Mouse (Mus musculus) hindbrain, postnatal 0 days (tissue): ENCODE measurements around the gene Gpr156. TPM values are rescaled to one million over a fixed set of nuclear protein-coding genes. Genes with fewer than 3 reads are reported as not detected.
"Not testable (repeated sequence)": the region's sequence is repeated elsewhere in the genome, so short reads cannot be mapped to it uniquely, and the experiment has no call there.

ENCODE experiments used
- ATAC-seq: fragments of 200-750 bp; cut with Nextera tagmentation; 2 replicates; pipeline ENCODE4 v1.8.0; 2017; ENCODE audit warnings: mild to moderate bottlenecking, moderate TSS enrichment, moderate library complexity
- DNase-seq: peaks from one replicate; pipeline ENCODE4 v3.0.0-alpha.2; 2015; ENCODE audit warnings: low spot score
- H3K27ac ChIP-seq: fragments of 300-500 bp; sonication (generic); 2 replicates; pipeline ENCODE4 v1.5.1; 2014; ENCODE audit warnings: mild to moderate bottlenecking
- H3K27me3 ChIP-seq: fragments of 300-500 bp; sonication (generic); 2 replicates; pipeline ENCODE4 v1.6.1; 2014; ENCODE audit warnings: low read length, mixed read lengths; ENCODE audit not compliant: insufficient read depth
- H3K36me3 ChIP-seq: fragments of 300-500 bp; sonication (generic); 2 replicates; pipeline ENCODE4 v1.6.1; 2014; ENCODE audit warnings: low read length, mixed read lengths; ENCODE audit not compliant: insufficient read depth
- H3K4me1 ChIP-seq: fragments of 300-500 bp; sonication (generic); 2 replicates; pipeline ENCODE4 v1.6.1; 2014; ENCODE audit warnings: antibody characterized with exemption, low read length, mixed read lengths; ENCODE audit not compliant: insufficient read depth
- H3K4me2 ChIP-seq: fragments of 300-500 bp; sonication (generic); 2 replicates; pipeline ENCODE4 v1.6.1; 2014; ENCODE audit warnings: low read depth, mild to moderate bottlenecking, low read length, moderate library complexity, mixed read lengths
- H3K4me3 ChIP-seq: fragments of 300-500 bp; sonication (generic); 2 replicates; pipeline ENCODE4 v1.5.1; 2014; ENCODE audit warnings: low read length
- H3K9ac ChIP-seq: fragments of 300-500 bp; sonication (generic); replicated peaks from 2 replicates; pipeline ENCODE4 v1.6.1; 2014; ENCODE audit warnings: mild to moderate bottlenecking, low read length, moderate library complexity, mixed read lengths
- H3K9me3 ChIP-seq: fragments of 300-500 bp; sonication (generic); 2 replicates; pipeline ENCODE4 v1.6.1; 2016; ENCODE audit warnings: low read length, mixed read lengths
- CTCF ChIP-seq: IDR thresholded peaks from 2 replicates; pipeline ENCODE4 v1.5.1; 2016; ENCODE audit warnings: antibody characterized with exemption, control low read depth, low read depth
- WGBS: fragments of 180-500 bp; shearing (Covaris S2); extraction: QIAGEN DNeasy Blood & Tissue Kit; methylation state at CpG from one replicate; pipeline ENCODE4 v1.1.7; 2014; 5-methylcytosine and 5-hydroxymethylcytosine counted together
- polyA plus RNA-seq: library from polyadenylated mRNA; unstranded; fragments of >200 nt; fragmentation: Nextera tagmentation; extraction: Ambion mirVana; gene quantifications from 2 replicates; pipeline ENCODE4 v1.2.1, GENCODE M21; 2015
- total RNA-seq: library from RNA; depleted of rRNA; stranded (reverse); fragments of >200 nt; gene quantifications from 2 replicates; pipeline ENCODE4 v1.2.3, GENCODE M21; 2014

The Gpr156 gene
- total and polyA plus RNA-seq, 2 experiments from 2014 or later = 2.4 to 4.3 TPM

DNA sequence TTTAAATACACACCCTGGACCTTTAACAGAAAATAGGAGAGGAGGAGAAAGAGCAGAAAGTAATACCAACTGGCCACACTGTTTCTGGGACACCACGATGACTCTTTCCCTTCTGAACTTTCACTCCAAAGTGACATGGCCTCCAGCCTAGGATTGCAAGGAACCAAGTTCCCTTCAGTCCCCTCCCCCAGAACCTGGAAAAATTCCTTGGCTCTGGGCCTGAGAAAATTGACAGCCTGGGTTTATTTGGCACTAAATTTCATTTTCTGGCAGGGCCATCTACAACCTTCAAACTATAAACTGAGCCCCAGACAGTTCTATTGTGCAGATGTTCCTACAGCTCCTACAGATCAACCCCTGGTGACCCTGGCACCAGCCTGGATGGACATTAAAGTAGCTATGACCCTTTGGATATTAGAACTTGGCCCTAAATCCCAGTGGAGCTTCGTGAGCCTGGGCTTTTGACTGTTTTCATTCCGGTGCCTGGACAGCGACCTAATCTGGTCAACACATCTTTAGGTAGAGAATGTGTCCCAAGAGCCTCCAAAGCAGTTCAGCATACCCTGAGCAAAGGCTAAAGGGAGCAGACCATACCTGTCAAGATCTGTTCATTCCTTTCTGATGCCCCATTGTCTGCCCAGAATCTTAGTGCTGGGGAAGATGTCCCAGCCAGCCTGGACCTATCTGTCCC, 48.2 kb downstream of the Gpr156 start:
- Histone ChIP-seq H3K36me3 (no peaks in the 10 kb centered on the region), H3K4me1 (no peaks in the 10 kb centered on the region; the same call in none of the 2 replicates), H3K9me3 (no peaks in the 10 kb centered on the region), H3K4me3 (no peak overlapping the region), H3K27ac (peak overlapping the region; percentile 48), H3K27me3 (no peaks in the 10 kb centered on the region), H3K9ac (no peak overlapping the region), H3K4me2 (no peak overlapping the region)
- ATAC-seq = no peak
- no peak for DNase-seq
- WGBS = 40% methylated on average over 4 of the region's 4 CpGs
- TF ChIP-seq CTCF = no peak

DNA sequence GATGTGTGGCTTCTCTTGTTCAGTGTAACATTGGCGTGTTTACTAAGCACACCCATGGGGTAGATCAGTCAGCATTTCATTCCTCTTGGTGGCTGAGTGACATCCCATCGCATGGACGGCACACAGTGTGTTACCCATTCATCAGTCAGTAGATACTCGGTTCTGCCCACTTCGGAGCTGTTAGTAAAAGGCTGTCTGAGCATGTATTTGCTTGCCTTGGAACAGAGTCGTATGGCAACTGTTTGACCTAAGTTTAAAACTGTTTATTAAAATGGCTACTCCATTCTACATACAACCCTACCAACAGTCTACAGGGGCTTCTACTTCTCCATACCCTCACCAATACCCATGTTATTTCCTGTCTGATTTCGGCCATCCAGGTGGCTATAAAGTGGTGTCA, 50.6 kb downstream of the Gpr156 start:
- TF ChIP-seq CTCF = no peak
- Histone ChIP-seq H3K4me2 (no peak overlapping the region), H3K9me3 (no peaks in the 10 kb centered on the region), H3K4me1 (no peaks in the 10 kb centered on the region; the same call in none of the 2 replicates), H3K4me3 (no peak overlapping the region), H3K27me3 (no peaks in the 10 kb centered on the region), H3K36me3 (no peaks in the 10 kb centered on the region), H3K27ac (no peak overlapping the region), H3K9ac (no peak overlapping the region)
- WGBS = 88% methylated on average over 7 of the region's 7 CpGs
- ATAC-seq = no peak
- no peak for DNase-seq

- WGBS = 63% methylated on average over 2 of the region's 2 CpGs
- H3K9me3 ChIP-seq = no peaks in the 10 kb centered on the region
These were observed 51.1 kb downstream of the Gpr156 start for GRCm38 (mm10) chr16:37967415-37967814.

DNA sequence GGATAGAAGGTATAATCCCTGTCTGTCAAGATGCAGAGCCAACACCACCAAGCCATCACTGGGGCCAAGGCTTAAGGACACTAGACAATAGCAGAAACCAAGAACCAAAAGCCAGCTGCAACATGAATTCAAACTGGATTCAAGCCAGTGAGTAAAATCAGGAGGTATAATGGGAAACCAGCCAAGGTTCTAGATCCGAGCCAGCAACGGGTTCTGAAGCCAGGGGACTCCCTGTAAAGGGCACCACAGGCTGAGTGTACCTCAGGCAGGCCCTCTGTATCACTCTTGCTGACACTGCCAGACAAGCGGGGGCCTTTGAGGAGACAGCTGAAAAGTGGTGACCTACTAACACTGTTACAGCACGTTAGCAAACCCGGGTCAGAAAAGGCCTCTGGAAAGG, 55.2 kb downstream of the Gpr156 start:
- H3K36me3 ChIP-seq = no peaks in the 10 kb centered on the region
- H3K4me3 ChIP-seq = no peak overlapping the region
- H3K4me1 ChIP-seq = peaks cover 6% of the 10 kb centered on the region; the same call in 1 of the 2 replicates
- peak; percentile 15 for DNase-seq
- no peak for ATAC-seq
- WGBS = 39% methylated on average over 5 of the region's 5 CpGs
- no peaks in the 10 kb centered on the region for H3K9me3 ChIP-seq
- H3K27me3 ChIP-seq = no peaks in the 10 kb centered on the region
- H3K9ac ChIP-seq = no peak overlapping the region
- H3K4me2 ChIP-seq = no peak overlapping the region
- H3K27ac ChIP-seq = peak overlapping the region; percentile 20; the same call in 1 of the 2 replicates
- no peak for TF ChIP-seq CTCF

More at GRCm38 (mm10) chr16:37967415-37967814, 51.1 kb downstream of the Gpr156 start:
- Histone ChIP-seq H3K27me3 (no peaks in the 10 kb centered on the region), H3K36me3 (no peaks in the 10 kb centered on the region), H3K4me1 (no peaks in the 10 kb centered on the region; the same call in none of the 2 replicates), H3K27ac (no peak overlapping the region), H3K4me2 (no peak overlapping the region), H3K4me3 (no peak overlapping the region), H3K9ac (no peak overlapping the region)
- TF ChIP-seq CTCF = peak; percentile 23
- DNase-seq (no peak), ATAC-seq (no peak)

GRCm38 (mm10) chr16:37972357-37972756, 56.1 kb downstream of the Gpr156 start:
- ATAC-seq (peak; percentile 16; the same call in 1 of the 2 replicates), DNase-seq (peak; percentile 42)
- H3K4me1 ChIP-seq = peaks cover 6% of the 10 kb centered on the region; the same call in 1 of the 2 replicates
- H3K36me3 ChIP-seq = no peaks in the 10 kb centered on the region
- H3K4me3 ChIP-seq = no peak overlapping the region
- TF ChIP-seq CTCF = no peak
- no peak overlapping the region for H3K4me2 ChIP-seq
- peak overlapping the region; percentile 20; the same call in 1 of the 2 replicates for H3K27ac ChIP-seq
- H3K27me3 ChIP-seq = no peaks in the 10 kb centered on the region
- no peak overlapping the region for H3K9ac ChIP-seq
- WGBS = 61% methylated on average over 8 of the region's 8 CpGs
- H3K9me3 ChIP-seq = no peaks in the 10 kb centered on the region

GRCm38 (mm10) chr16:37973239-37973638, 56.9 kb downstream of the Gpr156 start:
- DNase-seq, H3K27me3 ChIP-seq, H3K9ac ChIP-seq, H3K36me3 ChIP-seq, H3K4me2 ChIP-seq, H3K4me3 ChIP-seq, H3K4me1 ChIP-seq, H3K9me3 ChIP-seq: not testable (repeated sequence)
- WGBS = 86% methylated on average over 9 of the region's 9 CpGs
- peak overlapping the region; percentile 69 for H3K27ac ChIP-seq
- ATAC-seq = 0 out of 2 replicates have a peak, but pooled peaks have one; percentile 25
